Mouse (Mus musculus): ENCODE measurements around the gene Sftpd.
A peak's percentile ranks its signal among the peaks of the same experiment; 100 is the strongest.

Gene Sftpd

DNA sequence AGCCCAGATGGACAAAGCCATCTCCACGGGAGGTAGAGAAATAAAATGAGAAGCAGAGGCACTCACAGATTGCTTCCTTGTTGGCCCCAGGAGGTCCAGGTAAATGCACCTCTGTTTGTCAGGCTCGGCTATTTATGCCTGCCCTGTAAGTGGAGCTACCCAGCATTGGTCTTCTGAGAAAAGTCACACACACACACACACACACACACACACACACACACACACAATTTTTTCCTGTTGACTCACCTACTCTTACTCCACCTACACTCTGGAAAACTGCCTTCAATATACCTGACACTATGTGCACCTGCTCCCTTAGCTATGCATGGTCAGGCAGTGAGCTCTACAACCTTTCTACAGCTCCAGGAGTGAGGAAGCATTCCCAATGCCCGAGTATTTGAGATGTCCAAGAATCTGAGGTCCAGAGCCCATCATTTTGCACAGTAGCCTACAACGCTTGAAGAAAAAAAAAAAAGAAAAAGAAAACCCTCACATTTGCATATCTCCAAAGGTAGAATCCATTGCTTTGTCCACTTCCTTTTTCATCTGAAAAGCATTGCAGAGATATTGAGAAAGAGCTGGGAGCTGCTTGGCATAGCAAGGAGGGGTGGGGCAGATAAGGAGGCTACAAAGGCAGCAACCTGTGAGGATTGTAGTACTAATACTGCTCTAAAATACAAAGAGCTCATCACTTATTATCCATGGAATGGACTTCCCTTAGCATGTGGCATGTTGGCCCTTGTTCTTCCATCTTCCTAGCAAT lies at the start of gene Sftpd:
Gene Sftpd (minus strand): TSS at position 91 of the 763 bp plus-strand sequence.
- DNase-seq = no peak

DNA sequence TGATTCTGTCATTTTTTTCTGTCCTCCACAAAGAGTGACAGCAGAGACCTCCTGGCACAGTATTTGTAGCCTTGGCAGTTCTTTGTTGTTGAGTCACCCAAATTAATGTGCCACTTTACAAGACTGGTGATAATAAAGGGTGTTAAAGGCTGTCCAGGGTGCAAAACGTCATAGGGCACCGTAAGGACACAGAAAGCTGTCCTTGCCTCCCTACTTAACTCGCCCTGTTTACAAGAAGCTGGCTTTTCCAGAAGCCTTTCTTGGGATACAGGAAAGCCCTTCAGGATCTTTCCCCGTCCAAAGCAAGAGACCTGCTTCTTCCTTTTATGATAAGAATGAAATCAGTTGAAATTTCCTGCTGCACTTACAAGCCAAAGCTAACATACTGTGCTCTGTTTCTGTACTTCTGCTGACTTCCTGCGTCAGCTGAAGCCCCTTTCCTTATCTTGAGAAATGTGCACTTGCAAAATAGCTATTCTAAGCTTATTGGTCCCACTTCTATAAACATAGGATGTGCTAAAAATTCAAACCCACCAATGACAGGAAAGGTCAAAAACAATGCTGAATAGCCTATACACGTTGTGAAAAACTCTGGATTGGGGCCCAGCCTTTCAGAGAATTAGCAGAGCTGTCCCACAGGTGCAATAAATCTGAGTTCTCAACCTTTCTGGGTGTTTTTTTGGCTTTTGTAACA lies 13.2 kb upstream of the Sftpd start:
- no peak for DNase-seq

DNA sequence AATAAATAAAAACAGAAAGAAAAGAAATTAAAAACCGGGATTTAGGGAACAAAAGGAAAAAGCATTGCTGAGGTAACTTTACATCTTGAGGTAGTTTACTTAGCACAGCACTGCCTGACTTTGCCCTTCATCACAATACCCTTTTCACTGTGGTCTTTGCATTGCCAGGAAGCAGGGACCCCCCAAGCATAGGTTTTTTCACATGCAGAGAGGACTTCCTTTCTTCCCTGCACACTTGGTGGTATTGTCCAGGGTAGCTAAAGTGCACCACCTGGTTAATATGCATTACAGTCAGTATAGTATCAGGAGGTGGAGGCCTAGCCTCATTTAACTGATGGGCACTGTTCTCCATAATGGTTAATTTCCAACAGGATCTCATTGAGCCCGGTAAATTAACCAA lies 4.5 kb upstream of the Sftpd start:
- DNase-seq = no peak

DNA sequence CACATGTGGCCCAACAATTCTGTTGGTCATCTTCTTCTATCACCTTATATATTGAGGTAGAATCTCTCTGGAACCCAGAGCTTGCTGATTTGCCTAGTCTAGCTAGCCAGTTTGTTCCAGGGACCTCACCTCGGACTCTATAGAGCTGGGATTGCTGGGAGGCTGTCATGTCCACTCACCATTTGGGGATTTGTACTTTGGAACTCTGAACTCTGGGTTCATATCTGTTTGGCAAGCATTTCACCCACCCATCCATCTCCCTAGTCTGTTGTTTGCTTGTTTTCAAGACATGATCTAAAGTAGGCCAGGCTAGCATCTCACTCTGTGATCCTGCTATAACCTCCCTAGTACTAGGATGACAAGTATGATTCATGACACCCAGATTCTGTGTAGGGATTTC lies 10.1 kb downstream of the Sftpd start:
- DNase-seq = no peak

DNA sequence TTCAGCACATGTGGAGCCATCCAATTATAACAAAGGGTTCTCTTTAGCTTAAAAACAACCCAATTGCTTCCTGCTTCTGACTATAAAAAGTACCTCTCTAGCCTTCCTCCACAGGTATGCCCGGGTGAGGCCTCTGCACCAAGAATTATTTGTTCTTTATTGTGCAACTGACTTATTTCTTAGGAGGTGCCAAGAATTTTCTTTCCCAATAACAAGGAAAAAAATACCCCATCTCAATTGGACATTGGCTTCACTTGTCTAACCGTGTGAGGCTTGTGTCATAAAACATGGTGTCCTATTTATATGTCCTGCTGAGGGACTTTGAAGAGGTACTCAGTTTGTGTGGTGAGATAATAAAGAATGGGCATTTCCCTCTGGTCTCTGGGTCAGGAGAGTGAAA lies 14.4 kb downstream of the Sftpd start:
- no peak for DNase-seq

DNA sequence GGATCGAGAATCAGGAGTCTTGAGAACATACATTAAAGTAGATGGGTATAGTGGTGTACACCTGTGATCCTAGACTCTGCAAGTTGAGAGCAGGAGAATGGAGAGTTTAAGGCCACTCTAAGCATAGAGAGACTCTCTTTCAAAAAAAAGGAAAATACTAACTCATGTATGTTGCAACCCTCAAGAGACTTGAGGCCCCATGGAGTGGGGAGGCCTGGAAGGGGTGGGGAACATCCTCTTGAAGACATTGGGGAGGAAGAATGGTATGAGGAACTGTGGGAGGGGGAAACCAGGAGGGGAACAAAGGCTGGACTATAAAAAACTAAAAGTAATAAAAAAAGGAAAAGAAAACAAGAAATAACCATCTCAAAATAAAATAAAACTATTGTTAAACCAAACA lies 16.4 kb downstream of the Sftpd start:
- no peak for DNase-seq

DNA sequence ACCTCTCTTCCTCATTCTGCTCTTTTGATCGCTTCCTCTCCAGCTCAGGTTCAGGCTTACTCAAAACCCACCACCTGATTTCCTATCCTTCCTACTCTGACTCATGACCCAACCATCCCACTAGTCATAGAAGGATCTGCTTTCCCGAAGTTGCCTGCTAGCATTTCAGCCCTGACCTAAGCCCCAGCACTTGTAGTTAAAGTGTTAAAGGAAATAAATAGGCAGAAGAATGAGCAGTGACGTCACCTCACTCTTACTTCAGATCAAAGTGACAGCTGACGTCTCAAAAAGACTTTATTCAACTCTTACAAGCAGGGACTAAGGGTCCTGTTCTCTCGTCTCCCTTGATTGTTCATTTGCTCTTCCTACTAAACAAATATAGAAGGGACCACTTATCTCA lies 17.7 kb downstream of the Sftpd start:
- no peak for DNase-seq

DNA sequence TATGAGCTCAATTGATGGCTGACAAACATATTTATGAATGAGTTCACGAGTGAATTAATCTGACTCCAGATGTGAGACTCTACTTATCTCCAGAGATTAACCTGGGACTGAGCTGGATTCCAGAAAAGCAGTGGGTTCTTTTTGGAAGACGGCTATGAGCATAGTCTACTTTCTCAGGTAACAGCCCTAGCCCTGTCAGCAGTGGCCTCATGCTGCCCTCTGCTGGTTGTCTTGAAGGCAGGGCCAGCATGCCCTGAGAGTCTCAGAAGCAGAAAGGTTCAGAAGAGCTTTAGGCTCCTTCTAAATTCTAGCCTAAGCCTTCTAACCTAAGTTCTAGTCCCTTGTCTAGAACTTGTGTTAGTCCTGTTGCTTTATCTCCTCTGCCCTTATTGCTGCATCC lies 22.3 kb downstream of the Sftpd start:
- DNase-seq = peak; percentile 44 to 69

DNA sequence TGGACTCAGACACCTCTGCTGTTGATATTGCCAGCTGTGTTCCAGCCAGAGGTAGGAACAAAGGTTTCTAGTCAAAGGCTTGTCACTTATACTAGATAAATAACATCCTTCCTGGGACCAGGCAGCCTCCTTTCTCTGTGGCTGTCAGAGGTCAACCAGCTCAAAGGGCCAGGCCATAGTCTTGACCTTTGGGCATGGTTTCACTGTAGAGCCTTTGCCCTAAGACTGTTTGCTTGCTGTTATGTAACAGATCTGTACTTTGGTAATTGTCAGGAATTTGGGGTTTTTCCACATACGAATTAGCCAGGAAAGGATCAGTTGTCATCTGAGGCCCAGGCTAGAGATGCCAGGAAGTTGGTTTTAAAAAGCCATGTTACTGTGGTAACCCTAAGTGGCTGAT lies 24.2 kb downstream of the Sftpd start:
- peak; percentile 77 to 83 for DNase-seq

DNA sequence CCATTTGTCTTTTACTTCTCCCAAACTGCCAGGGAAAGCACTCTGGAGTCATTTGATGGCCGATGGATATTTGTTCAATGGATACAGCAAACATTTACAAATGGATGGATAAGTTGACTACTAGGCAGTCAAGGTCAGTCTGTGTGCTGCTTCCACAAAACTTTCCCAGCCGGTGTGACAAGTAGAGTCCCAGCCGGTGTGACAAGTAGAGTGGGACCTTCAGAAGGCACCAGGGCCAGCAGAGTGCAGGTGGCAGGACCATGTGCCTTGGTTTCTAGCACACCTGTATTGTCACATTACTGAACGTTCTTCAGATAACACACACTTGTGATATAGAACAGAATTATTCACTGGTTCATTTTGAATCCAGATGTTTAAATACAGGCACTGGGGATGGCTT lies 24.9 kb downstream of the Sftpd start:
- no peak for DNase-seq

DNA sequence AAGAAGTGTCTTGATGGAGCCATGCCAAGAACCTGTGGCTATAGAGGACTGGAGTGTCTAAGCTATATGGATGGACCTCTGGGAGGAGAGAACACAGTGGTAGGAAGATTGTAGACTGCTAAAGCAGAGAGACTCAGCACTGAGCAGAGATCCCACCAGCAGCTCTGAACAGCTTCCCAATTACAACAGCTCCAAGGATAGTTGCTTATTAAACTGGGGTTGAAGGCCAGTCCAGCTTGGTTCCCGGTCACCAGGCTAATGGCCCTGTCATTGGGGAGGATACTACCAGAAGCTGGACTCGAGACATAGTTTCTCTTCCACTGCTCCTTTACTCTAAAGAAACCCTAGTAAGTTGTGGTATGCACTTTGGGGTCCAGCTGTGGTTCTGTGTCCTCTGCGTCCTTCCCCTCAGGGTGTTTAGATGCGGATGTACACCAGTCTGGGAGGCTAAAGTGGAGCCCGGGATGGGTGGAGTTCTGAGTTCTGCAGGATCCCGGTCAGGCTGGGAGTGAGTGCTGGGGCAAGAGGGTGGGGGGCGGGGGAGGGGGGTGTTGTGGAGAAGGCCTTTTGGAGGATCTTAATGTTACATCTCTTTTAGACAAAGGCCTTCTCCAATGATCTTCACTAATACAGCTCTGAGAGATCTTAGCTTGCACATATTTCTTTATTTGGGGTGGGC lies 33.6 kb downstream of the Sftpd start, which contains the start of gene Mbl1:
Gene Mbl1 (plus strand): TSS at position 239 of the 679 bp plus-strand sequence.
- peak; percentile 63 to 64 for DNase-seq

DNA sequence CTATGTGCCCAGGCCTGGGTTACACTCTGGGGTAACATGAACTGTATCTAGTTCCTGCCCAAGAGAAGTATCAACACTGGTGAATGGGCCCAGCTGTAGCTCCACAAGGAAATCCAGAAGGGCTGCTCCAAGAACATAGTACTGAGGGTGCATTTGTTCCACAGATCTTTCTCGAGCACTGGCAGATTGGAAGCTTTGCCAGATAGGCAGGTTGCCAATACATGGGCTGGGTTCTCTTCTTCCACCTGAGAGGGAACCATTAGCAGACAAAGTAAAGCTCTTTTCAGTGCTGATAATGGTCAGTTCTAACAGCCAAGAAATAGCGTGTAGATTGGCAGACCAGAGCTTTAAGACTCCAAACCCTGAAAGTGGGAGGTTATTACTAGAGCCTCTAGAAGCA lies 37.6 kb downstream of the Sftpd start:
- peak in 1 of 2 experiments; percentile 4 for DNase-seq

DNA sequence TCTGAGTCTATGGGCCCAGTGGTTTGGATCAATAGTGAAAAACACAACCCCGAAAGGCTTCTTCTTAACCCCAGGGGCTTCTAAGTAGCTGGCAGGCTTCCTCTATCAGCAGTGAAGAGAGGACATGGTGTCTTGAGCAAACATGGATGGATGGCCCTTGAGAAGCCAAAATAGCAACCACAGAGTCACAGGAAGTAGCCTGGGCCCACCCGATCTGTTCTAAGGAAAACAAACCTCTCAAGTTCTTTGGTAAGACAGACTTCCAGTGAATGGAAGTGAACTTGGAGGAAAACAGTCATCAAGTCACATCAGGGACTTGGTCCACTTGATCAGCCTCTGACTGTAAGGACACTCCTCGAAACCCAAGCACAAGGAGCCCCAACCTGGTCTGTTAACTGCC lies 38.0 kb downstream of the Sftpd start:
- DNase-seq = no peak

DNA sequence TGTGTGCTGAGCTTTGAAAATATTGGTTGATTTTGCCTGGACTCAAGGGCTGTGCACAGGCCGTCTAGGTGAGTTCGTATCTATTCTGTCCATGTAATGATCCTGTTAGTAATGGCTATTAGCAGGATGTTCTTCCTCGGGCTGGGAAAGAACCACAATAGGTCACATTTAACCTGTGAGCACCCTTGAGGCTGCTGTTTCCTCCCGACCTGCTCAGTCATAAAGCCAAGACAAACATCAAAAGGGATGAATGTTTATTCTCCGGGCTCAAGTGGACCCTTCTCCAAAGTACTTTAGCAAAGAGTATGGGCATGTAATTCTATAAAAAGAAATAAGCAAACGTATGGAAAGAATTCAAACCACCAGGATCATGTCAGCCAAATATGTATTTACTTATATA lies 38.9 kb downstream of the Sftpd start:
- no peak for DNase-seq

DNA sequence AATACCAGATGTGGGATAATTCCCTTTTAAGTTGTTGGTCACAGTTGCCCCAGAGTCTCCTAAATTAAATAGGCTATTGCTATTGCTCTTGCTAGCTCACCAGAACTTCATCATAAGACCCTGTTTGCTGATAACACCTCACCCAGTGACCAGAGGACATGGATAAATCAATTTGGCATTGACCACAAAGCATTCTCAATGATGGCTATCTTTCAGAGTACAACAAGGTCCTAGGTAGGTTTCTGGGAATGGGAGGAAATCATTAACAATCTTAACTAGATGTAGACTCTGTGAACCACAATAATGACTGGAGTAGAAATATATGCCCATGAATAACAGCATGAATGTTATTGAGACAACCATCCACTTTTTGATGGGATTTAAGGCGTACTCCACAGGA lies 44.3 kb downstream of the Sftpd start:
- DNase-seq = no peak

DNA sequence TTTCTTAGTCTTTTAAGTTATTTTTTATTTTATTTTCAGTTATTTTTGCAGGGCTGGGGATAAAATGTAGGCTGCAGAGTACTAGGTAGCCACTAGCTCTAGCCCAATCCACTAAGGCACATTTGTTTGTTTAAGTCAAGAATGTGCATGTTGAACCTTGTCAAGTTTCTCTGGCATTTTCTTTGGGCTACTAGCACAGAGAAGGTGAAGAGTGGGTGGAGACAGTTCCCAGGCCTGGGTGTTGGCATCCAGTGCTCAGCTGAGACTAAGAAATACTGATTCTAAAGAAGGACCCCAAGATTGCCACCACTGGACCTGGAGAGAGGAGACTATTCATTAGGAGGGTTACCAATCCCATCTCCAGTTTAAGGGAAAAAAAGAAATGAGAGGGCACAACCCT lies 47.9 kb downstream of the Sftpd start:
- no peak for DNase-seq

DNA sequence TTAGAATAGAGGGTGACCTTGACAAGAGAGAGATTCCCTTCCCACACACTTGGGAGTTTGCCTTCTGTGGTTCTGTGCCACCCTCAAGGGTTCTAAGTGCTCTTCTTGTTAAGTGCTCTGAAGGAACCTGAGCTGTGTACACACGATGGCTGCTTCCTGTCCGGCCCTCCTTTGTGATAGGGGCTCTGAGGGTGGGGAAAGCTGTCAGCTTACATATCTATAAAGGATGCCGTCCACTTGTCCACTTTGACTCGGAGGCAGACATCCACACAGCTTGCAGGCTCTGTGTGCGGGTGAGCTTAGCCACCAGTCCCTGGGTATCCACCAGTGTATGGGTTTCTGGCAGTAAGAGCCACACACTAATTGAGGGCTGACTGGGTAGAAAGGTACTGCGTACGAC lies 53.4 kb downstream of the Sftpd start, which contains the start of gene Sftpa1:
Gene Sftpa1 (plus strand): TSS at position 243 of the 400 bp plus-strand sequence.
- DNase-seq = no peak

DNA sequence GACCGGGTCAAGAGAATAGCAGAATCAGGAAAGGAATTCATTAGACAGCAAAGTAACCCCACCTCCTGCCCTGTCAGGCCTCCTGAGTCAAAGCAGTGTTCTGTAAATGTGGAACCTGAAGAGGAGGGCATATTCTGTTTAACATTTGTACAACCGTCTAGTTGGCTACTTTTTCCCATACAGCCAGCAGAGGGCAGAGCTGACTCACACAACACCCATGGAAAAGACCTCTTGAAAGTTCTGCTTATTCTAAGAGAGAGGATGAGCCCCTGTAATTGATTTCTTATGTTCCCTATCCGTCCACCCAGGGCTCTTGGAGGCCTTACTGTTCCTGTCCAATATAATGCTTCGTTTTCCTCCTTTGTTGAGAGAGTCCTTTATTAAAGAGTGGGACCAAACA lies 57.0 kb downstream of the Sftpd start:
- DNase-seq = peak; percentile 17 to 61

DNA sequence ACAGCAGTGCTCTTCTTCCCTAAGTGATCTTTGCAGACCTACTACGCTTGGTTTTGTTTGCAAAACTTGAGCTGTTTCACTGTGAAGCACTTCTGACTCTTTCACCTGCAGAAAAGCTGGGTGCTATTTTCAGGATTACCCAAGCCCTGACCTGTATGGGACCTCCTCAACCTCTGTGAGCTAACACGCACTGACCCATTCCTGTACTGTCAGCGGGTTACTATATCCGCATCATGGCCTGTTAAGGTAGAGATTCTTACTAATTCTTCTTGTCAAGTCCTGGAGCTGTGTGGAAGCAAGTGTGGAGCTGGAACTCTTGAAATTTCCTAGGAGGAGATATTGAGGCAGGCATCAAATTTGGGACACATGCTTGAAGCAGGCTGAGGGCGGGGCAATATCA lies 60.3 kb downstream of the Sftpd start:
- no peak for DNase-seq

Measured in kidney, adult 8-10 months (tissue).